Mouse (Mus musculus): Measurements from ENCODE around the gene Dpp9. TPM values are rescaled to one million over a fixed set of nuclear protein-coding genes. Genes with fewer than 3 reads are reported as not detected.

Gene Dpp9
- total and polyA plus RNA-seq, 3 experiments: 13.5 to 37.9 (median 23.0) TPM

DNA sequence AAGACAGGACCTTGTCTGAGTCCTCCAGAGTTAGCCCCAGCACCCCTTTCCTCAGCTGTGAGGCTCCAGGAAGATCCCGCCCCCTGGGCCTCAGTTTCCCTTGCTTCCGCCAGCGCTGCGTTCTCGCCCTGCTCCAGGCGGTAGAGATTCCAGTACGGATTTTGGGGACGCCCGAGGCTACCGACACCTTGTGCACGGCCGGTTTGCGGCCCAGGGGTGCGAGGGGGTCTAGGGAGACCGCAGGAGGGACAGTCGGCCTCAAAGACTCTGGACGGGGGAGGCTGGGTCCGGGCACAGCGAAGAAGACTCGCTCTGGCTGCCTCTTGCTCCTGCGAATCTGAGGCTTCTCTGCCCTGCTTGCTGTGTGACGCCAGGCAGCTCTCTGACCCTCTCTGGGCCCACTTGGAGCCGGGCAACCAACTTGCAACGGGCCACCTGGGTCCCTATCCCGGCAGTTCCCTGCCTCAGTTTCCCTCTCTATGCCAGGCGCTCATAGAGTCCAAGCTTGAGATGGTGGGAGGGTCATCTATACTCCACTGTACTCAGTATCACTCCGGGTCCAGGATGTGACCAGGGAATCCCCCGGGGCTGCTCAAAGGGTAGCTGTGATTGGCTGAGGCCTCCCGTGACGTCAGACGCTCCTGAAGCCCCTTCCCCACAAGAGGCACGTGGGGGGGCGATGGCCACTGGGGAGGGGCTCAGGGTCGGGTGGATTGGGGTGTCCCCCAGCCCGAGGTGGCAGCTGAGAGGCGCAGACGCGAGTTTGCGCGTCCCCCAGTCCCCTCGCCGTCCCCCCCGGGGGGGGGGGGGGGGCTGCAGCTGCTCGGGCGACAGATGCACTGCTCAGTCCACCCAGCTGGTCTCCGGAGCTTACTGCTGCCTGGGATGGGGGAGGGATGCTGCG lies 76.8 kb downstream of the Dpp9 start:
- no peak for DNase-seq (ENCODE audit: extremely low read depth)
- no peaks in the 10 kb centered on the region for H3K36me3 ChIP-seq (replicated peaks in 1 of 2; ENCODE audit: control insufficient read depth in 1 of 2, insufficient read depth in 1 of 2, low read length in 1 of 2)
- TF ChIP-seq CHD1 (IDR thresholded peaks at IDR 0.05; ENCODE audit: low read depth, low read length): no peak
- no peak for TF ChIP-seq PAX5 (IDR thresholded peaks at IDR 0.05; ENCODE audit: low read length)
- TF ChIP-seq ZC3H11A (IDR thresholded peaks at IDR 0.05; ENCODE audit: low read depth, low read length): no peak
- no peak for TF ChIP-seq TCF12 (IDR thresholded peaks at IDR 0.05; ENCODE audit: low read depth, low read length)
- no peak for TF ChIP-seq MEF2A (IDR thresholded peaks at IDR 0.05; ENCODE audit: borderline replicate concordance, low read depth, low read length)
- no peak for TF ChIP-seq GABPA (IDR thresholded peaks at IDR 0.05; ENCODE audit: insufficient replicate concordance, low read depth, low read length)
- TF ChIP-seq IRF4 (IDR thresholded peaks at IDR 0.05; ENCODE audit: low read depth, low read length): no peak
- no peak for TF ChIP-seq ETS1 (conservative IDR thresholded peaks at IDR 0.05; ENCODE audit: low read depth, low read length)
- no peaks in the 10 kb centered on the region for H3K9me3 ChIP-seq (replicated peaks; ENCODE audit: low read length)
- H3K79me2 ChIP-seq (replicated peaks; ENCODE audit: control insufficient read depth, extremely low read depth, insufficient read depth, poor library complexity, severe bottlenecking): no peaks in the 10 kb centered on the region
- in situ Hi-C loops (cut with MboI; ENCODE audit: low pct_ligation_motif_present, low pct_unique_long_range_greater_than_20kb, low sequenced_read_pairs): no loop called here
- peaks cover 10 to 55% of the 10 kb centered on the region in 2 experiments for H3K4me1 ChIP-seq (ENCODE audit: control insufficient read depth in 1 of 2, insufficient read depth in 2 of 2)
- no peak overlapping the region for H3K9ac ChIP-seq (ENCODE audit: insufficient read depth, low read depth)
- dilution Hi-C loops (cut with MboI; ENCODE audit: extremely low pct_ligation_motif_present, extremely low pct_unique_long_range_greater_than_20kb, low sequenced_read_pairs): no loop called here
- H3K4me2 ChIP-seq (ENCODE audit: insufficient read depth, low read depth, poor library complexity, severe bottlenecking): no peak overlapping the region
- no peak overlapping the region for H3K27ac ChIP-seq (ENCODE audit: insufficient read depth, low read depth)
- H3K27me3 ChIP-seq (replicated peaks): peaks cover 100% of the 10 kb centered on the region
- no peak overlapping the region for H3K4me3 ChIP-seq (replicated peaks in 1 of 3; ENCODE audit: low read depth in 2 of 3, low read length in 2 of 3, poor library complexity in 1 of 3)

GRCm38 (mm10) chr17:56139858-56140595 lies 78.7 kb downstream of the Dpp9 start, which contains the start of gene Sema6b:
Gene Sema6b, minus strand, starts transcription at chr17:56140343.
- peak within 1 kb of the TSS in 2 of 3 experiments; percentile 15 to 56 for H3K4me3 ChIP-seq (replicated peaks in 1 of 3; ENCODE audit: low read depth in 2 of 3, low read length in 2 of 3, poor library complexity in 1 of 3)
- H3K36me3 ChIP-seq (replicated peaks in 1 of 2; ENCODE audit: control insufficient read depth in 1 of 2, insufficient read depth in 1 of 2, low read length in 1 of 2): no peaks in the 10 kb centered on the region
- dilution Hi-C loops (cut with MboI; ENCODE audit: extremely low pct_ligation_motif_present, extremely low pct_unique_long_range_greater_than_20kb, low sequenced_read_pairs) (no loop called here), in situ Hi-C loops (cut with MboI; ENCODE audit: low pct_ligation_motif_present, low pct_unique_long_range_greater_than_20kb, low sequenced_read_pairs) (no loop called here)
- peaks cover 100% of the 10 kb centered on the region for H3K27me3 ChIP-seq (replicated peaks)
- H3K4me1 ChIP-seq (ENCODE audit: control insufficient read depth in 1 of 2, insufficient read depth in 2 of 2): peaks cover 9 to 47% of the 10 kb centered on the region in 2 experiments
- peak within 1 kb of the TSS; percentile 85 for H3K4me2 ChIP-seq (ENCODE audit: insufficient read depth, low read depth, poor library complexity, severe bottlenecking)
- 0 out of 2 replicates have a peak, but pooled peaks have one; percentile 12 for TF ChIP-seq ELF1 (IDR thresholded peaks at IDR 0.05; ENCODE audit: low read depth, low read length)
- no peak for TF ChIP-seq MYC (IDR thresholded peaks at IDR 0.05; ENCODE audit: low read depth, low read length)
- no peak for TF ChIP-seq ZKSCAN1 (IDR thresholded peaks at IDR 0.05; ENCODE audit: borderline replicate concordance, low read depth, low read length)
- TF ChIP-seq MAZ (IDR thresholded peaks at IDR 0.05; ENCODE audit: low read depth, low read length): peak; percentile 77; the same call in 1 of the 2 replicates
- no peak for TF ChIP-seq SMC3 (IDR thresholded peaks at IDR 0.05; ENCODE audit: low read depth, low read length)
- no peak for TF ChIP-seq TCF12 (IDR thresholded peaks at IDR 0.05; ENCODE audit: low read depth, low read length)
- peak; percentile 74 for TF ChIP-seq BHLHE40 (IDR thresholded peaks at IDR 0.05; ENCODE audit: low read depth, low read length)
- TF ChIP-seq EP300 (IDR thresholded peaks at IDR 0.05; ENCODE audit: low read length): no peak
- no peak for TF ChIP-seq JUND (conservative IDR thresholded peaks at IDR 0.05; ENCODE audit: low read depth, low read length)
- TF ChIP-seq MXI1 (IDR thresholded peaks at IDR 0.05; ENCODE audit: low read depth, low read length): no peak
- no peak for TF ChIP-seq JUN (IDR thresholded peaks at IDR 0.05; ENCODE audit: insufficient read depth, low read depth, low read length)
- peak; percentile 56; the same call in 1 of the 2 replicates for TF ChIP-seq UBTF (IDR thresholded peaks at IDR 0.05; ENCODE audit: low read depth, low read length)
- no peak for TF ChIP-seq POLR2AphosphoS2 (IDR thresholded peaks at IDR 0.05; ENCODE audit: low read depth, low read length)
- no peak for TF ChIP-seq RAD21 (IDR thresholded peaks at IDR 0.05; ENCODE audit: low read depth, low read length)
- no peak for DNase-seq (ENCODE audit: extremely low read depth)
- H3K27ac ChIP-seq (ENCODE audit: insufficient read depth, low read depth): no peak within 1 kb of the TSS
- no peak within 1 kb of the TSS for H3K9ac ChIP-seq (ENCODE audit: insufficient read depth, low read depth)
- no peaks in the 10 kb centered on the region for H3K79me2 ChIP-seq (replicated peaks; ENCODE audit: control insufficient read depth, extremely low read depth, insufficient read depth, poor library complexity, severe bottlenecking)
- no peaks in the 10 kb centered on the region for H3K9me3 ChIP-seq (replicated peaks; ENCODE audit: low read length)
